Mouse (Mus musculus): ENCODE results near the gene Baz2b.

Gene Baz2b

DNA sequence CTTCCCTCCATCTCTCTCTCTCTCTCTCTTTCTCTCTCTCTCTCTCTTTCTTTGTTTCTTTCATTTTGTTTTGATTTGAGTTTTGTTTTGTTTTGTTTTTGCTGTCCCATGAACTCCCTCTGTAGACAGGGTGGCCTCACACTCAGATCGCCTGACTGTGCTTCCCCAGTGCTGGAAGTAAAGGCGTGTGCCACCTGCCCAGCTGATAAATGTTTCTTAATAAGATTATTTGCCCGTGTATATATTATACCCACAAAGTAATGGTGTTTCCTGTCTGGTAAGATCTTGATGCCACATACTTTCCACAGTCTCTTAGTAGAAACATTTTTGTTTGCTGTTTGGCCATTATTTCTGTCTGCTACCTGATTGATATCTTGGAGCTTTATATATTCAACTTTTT, 198.1 kb downstream of the Baz2b start:
- DNase-seq (ENCODE audit: low spot score in 2 of 2), result no peak

DNA sequence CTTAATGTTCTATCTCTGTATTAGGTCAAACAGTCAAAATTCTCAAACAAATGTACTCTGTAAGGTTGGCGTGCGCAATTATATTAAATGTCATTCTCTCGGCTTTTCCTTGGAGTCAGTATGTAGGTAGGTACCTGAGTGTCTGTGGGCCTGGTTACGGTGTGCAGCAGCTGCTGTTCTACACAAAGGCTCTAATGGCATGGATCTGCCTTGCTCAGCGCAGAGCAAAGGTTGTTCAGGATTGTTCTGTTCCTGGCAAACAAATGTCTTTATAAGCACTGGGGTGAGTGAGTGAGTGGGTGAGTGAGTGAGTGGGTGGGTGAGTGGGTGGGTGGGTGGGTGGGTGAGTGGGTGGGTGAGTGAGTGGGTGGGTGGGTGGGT, 206.0 kb downstream of the Baz2b start:
- DNase-seq (ENCODE audit: low spot score in 2 of 2), result no peak

DNA sequence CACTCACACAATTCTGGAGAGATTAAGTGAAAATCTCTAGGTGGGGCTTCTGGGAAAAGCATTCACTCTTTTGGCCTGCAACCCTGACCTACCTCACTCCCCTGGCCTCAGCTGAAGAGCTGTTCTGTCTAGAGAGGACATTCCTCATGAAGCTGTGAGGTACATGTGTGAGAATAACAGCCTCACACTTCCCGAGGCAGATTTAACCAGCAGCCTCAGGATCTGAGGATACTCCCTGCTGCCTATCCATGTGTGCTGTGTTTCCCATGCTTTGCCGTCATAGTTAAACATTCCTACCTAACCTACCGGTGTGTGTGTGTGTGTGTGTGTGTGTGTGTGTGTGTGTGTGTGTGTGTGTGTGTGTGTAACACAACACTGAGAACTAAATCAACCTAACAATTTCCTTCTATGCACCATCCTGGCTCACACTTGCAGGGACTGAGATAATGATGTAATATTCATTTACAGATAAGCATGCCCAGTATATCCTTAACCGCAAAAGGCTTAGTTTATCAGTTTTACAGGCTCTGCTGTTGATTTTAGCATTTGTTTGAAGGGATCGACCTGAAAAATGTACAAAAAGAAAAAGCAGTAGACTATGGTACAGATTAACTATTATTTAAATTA, 206.5 kb downstream of the Baz2b start:
- DNase-seq (ENCODE audit: low spot score in 2 of 2), result no peak

DNA sequence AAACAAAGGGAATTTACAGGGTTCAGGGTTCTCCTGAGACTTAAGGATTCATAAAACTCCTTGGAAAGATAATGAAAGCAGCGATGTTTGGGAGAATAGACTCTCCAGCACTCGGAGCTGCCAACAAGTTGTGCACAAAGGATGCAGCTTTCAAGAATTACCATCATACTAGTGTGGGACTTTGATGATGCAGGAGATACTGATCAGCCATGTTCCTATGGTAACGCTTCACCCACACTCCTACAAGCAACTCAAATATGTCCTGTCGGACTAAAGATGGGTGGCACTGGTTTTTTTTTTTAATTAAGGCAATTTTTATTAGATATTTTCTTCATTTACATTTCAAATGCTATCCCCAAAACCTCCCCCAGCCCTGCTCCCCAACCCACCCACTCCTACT, 209.4 kb downstream of the Baz2b start:
- no peak for DNase-seq (ENCODE audit: low spot score in 2 of 2)

DNA sequence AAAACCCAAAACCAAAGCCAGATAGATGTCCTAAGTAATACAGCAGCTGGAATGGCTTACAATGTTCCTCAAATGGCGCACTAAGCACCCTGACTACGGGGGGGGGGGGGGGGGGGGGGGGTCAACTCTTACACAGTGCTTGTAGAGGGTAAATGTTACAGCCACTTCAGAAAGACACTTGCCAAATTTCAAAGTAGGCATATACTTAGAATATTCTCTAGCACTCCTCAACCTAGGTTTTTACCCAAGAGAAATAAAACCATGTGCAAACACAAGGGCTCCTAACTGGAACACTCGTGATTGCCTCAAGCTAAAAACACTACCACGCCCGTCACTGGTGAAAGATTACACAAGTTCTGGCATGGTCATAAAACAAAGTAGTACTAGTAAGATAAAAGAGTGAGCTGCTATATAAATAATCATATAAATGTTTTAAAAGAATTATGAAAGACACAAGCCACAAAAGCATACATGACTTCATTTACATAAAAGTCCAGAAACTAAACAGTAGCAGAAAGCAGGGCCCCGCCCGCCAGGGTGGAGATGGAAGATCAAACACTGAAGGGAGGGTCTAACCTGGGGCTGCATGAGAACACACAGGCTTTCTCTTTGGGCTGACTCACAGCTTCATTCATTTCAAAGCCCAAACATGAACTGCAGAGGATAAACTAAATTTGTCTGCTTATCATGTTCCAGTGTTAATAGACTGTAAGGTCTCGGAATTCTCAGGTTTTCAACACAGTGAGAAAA, 212.0 kb downstream of the Baz2b start:
- DNase-seq (ENCODE audit: low spot score in 2 of 2), result no peak

DNA sequence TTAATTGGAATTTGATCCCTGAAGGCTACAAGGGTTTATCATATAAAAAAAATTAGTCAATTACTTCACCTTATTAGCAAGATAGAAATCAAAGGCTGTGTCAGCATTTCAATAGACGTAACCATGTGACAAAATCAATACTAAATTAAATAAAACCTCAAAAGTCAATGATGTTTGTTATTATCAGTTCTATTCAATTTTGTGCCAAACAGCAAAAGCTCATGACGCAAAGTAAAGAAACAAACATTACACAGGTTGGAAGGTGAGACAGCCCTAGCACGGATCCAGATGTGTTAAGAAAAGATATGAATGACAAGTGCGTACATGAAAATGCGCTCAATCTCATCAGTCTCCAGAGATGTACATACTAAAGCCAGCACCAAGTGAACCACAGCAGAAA, 212.7 kb downstream of the Baz2b start:
- no peak for DNase-seq (ENCODE audit: low spot score in 2 of 2)

DNA sequence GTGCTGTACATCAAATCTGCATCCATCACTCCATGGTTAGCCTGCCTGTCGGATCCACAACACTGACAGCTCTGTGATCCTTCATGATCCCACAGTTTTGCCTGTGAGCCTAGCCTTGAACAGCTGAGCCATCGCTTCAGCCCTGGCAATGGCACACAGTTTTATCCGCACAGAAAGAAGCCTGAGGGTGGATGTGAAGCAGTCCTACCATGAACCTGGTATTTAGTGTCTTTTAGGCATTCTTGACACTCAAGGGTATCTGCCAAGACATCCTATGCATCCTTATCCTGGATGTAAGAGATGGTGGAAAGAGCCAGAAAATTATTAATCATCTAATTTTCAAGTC, 216.5 kb downstream of the Baz2b start:
- no peak for DNase-seq (ENCODE audit: low spot score in 2 of 2)

DNA sequence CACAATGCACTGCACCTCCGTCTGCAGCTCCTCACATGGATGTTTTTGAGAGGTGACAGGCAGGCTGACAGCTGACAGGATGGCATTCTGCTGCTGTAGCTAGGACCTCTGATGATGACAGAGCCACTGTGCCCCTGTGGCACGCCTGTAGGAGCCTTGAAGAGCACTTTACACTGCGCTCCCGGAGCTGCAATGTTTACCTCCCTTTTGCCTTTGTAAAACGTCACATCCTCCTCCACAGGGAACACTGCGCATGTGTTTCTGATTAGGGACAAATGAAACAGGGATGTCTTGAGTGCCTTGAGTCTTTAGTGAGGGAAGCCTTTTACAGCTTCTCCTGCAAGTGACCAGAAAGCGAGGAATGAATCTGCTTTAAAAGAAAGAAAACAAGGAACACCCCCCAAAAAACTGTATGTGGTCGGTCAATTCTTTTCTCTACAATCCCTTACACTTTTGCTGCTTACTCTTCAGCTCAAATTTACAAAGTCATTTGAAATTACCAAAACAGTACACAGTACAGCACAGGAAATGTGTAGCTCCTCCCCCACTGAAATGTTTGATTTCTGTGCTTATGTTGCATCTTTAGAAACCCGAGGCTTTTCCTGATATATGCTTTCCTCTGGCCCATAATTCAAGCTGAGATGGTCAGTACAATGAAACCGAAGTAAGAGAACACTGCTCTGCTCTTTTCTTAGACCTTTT, 217.0 kb downstream of the Baz2b start:
- no peak for DNase-seq (ENCODE audit: low spot score in 2 of 2)

DNA sequence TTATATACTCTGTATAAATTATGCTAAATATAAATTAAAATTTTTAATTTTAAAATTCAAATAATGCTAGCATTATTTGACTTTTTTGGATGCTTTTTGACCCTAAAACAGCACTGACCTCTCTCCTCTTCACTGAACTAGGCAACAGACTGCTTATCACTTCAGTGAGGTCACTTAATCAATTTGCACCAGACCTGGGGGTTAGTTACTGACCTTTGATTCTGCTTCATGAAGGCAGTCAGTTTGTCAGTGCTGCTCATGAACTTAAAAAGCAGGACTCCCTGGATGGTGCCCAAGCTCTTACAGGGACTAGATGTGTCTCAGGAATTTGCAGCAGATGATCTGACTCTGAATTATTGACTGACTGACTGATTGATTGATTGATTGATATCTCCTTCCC, 217.9 kb downstream of the Baz2b start:
- no peak for DNase-seq (ENCODE audit: low spot score in 2 of 2)

DNA sequence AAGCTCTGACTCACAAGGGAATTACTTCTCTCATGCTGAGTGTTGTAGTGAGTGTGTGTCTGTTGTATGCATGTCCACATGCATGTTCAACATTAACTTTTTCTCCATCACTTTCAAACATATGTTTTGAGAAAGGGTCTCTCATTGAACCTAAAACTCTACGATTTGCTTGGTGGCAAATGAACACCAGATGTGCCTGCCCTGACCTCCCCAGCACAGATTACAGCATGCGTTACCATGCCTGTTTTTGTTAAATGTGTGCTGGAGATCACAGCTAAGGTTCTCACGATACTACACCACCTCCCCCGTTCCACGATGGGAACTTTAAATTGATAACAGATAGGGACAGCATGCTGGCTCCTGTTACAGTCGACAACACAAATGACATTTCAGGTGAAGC, 222.1 kb downstream of the Baz2b start:
- no peak for DNase-seq (ENCODE audit: low spot score in 2 of 2)

DNA sequence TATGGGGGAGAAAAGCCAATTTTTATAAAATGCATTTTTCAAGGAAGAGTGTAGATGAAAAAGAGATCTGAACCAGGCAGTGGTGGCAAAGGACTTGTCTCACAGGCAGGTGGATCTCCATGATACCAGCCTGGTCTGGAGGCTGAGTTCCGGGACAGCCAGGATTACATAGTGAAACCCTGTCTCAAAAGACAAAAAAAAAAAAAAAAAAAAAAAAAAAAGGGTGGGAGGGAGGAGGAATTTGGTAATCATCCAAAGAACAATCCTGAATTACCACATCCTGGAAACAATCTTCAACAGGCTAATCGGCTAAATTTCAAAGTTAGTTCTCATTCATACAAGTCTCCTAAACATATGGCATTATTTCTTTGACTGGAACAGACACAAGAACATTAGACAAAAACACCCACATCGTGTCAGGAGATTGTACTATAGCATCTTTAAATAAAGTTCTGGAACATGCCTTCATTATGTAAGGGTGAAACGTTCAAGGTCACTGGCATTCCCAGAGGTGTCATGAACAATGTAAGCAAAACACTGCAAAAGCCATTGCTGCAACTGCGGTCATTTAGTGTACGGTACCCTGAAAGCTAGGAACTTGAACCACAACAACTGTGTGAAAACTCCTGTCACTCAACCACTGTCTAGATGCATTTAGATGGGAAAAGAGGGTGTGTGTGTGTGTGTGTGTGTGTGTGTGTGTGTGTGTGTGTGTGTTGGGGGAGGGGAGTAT, 230.0 kb downstream of the Baz2b start:
- no peak for DNase-seq (ENCODE audit: low spot score in 2 of 2)

DNA sequence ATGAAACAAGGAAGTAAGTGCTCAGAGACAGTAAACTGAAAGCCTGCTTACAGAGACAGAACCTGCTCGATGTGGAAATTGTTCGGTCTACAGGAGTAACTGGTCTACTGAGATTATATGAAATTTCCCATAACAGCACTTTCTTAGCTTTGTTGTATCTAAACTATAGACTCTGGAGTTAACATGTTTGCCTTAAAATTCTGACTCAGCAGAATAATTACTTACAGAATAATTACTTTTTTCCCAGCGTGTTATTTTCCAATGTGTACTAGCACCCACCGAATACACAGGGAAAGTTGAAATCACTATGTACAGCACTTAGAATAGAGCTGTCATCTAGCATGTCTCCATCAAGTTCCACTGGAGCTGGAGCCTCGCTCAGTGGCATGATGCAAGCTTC, 233.0 kb downstream of the Baz2b start:
- no peak for DNase-seq (ENCODE audit: low spot score in 2 of 2)

DNA sequence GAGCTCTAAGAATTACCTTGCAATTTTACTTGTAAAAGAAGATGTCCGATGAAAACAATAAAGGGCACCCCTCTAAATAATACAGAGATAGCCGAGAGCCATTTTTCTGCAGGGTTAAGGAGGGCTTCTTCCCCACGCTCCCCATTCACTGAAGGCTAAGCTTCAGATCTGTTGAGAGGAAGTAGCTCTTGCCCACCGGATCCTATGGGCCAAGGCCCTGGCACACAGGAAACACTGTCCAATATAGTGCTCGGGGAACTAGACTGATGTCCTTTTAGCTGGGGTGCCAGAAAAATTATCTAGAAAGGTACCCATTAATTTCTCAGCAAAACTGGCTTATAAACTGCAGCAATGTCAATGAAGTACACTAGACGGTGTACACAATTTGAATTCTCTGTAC, 233.9 kb downstream of the Baz2b start:
- no peak for DNase-seq (ENCODE audit: low spot score in 2 of 2)

DNA sequence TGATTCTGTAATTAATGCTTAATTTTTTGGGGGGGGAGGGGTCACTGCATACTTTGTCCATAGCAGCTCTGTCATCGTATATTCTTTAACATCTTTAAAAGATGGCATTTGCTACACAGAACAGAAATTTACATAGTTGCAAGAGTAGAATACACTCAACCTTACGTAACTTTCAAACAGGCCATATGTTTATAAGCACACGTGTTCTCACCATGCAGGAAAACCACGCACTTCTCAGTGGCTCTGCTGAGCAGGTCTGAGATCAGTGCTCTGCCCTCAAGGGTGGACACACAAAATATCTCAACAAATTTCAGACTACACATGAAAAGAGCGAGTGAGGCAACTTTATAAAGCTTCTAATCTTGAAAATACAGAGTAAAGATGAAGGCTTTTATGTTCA, 235.7 kb downstream of the Baz2b start:
- DNase-seq (ENCODE audit: low spot score in 2 of 2), result no peak

DNA sequence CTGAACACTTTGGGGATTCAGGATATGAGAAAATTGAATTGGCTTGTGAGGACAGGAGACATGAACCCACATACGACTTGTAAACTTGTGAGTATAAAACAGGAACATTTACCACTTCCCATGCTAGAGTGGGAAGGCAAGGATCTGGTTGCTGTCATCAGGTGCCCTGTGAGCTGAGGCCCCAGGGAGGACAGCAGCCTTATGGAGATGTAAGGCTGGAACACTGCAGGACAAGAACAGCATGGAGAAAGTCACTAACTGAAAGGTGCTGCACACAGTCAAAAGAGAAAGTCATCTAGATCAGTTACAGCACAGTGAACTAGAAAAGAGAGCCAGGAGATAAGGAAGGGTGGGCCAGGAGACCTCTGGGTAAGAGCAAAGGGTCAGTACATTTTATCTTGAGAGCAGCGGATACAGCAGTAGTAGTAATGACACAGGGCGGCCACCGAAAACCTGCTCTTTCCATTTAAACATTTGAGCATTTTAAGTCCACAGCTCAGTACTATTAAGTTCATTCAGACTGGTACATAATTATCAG, 236.5 kb downstream of the Baz2b start:
- no peak for DNase-seq (ENCODE audit: low spot score in 2 of 2)

DNA sequence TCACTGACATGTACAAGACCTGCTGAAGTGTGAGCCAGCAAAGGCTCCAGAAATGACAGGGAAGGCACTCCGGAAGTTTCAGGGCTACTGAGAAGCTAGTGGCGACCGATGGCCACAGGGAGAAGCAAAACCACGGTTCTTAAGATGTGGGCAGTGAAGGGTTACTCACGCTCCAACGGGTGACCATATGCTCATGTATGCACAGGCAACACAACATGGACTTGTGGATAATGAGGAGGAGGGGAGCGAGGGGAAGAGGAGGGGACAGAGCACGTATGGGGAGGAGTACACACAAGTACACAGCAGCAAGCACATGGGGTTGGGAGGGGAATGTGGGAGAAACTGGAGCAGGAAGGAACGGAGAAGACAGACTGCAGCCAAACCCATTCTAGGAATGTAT, 239.1 kb downstream of the Baz2b start:
- no peak for DNase-seq (ENCODE audit: low spot score in 2 of 2)

DNA sequence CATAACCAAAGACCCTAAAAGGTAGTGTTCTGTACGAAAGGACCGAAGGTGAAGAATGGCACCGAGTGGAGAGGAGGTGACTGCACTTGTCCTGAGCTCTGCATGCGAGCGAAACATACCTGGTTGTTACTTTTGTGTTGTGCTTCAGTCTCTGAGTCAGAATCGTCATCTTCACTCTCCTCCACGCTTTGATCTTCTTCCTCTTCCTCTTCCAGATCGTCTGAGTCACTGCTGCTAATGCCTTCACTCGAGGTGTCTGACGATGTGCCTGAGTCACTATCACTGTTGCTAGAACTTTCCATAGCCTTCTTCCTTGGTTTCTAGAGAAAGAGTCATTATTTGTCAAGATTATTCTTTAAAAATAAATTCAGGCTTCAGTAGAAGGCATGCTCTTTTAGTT, 240.5 kb downstream of the Baz2b start:
- DNase-seq (ENCODE audit: low spot score in 2 of 2), result no peak

DNA sequence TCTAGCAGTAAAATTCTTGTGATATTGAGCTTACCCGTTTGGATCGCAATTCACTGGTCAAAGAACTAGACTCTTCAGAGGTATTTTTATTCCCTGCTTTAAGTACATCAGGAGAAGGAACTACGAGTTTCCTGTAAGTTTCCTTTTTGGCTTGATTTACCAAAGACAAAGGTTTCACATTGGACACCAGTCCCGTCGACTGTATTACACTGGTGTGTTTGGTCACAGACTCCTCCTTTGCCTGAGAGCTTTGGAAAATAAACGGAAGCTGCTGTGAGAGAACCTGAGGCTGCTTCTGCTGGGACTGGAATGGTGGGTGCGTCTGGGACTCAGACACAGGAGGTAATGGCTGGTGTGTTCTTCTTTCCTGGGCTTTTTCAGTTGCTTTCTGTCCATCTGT, 241.0 kb downstream of the Baz2b start:
- DNase-seq (ENCODE audit: low spot score in 2 of 2), result no peak

DNA sequence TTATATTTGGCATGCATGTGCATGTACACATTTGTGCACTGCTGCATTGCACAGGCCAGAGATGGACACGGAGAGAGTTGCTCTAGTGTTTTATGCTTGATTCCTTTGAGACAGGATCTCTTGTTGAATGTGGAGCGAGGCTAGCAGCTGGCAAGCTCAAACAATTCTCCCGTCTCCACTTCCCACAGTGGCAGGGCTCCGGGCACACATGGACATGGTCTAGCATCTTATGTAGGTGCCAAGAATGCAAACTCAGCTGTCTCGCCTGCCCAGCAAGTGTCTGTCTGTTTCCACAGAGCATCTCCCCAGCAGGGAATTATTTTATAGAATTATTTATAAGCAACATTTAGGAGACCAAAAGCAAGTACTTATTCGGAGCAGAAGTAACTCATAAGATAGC, 243.2 kb downstream of the Baz2b start:
- no peak for DNase-seq (ENCODE audit: low spot score in 2 of 2)

DNA sequence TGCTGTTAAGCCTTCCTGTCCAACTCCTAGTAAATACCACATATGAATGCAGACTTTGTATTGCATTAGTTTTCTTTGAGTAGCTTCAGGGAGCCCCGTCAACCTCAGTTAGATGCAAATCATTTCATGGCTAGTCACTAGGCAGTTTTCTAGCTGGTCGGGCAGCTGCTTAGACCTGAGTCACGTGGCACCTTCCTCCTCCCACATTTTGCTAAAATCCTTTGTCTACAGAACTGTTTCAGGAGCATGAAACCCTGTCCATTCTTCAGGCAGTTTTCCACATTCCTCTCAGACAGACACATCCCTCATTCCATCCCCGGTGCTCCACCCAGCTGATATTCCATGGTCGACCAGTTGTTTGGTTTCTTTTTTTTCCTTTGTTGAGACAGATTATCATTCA, 246.6 kb downstream of the Baz2b start:
- no peak for DNase-seq (ENCODE audit: low spot score in 2 of 2)

DNA sequence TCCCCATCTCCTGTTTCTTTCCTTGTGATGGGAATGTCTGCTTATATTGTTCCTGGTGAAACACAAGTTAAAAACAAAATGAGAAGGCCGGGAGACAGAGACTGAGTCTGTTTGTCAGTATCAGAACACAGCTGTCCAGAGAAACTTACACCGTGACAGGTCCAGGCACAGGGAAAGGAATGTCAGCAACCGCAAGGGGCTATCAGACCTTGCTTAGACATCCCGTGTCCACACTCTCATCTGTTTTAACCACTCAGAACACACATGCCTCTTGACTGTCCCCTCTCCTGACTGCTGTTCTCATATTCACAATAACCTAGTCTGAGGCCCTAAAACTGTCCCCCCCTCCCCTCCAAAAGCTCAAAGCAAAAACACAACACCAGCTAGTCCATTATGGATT, 247.1 kb downstream of the Baz2b start:
- DNase-seq (ENCODE audit: low spot score in 2 of 2), result no peak

DNA sequence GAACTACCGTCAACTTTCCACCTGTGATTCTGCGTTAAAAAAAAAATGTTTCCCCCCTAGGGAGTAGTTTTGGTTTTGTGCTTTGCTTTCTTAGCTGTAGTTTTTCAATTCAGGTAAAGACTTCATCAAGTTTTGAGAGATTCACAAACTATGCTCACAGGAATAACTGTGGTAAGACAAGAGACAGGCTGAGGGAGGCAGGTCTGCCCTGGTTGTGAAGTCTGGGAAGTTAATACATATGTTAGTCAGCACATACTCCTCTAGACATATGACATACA, 249.2 kb downstream of the Baz2b start:
- no peak for DNase-seq (ENCODE audit: low spot score in 2 of 2)

Measured in spleen, postnatal 4 days (tissue).